Mouse (Mus musculus): ENCODE data around the gene Slc26a9. TPM values are rescaled to one million over a fixed set of nuclear protein-coding genes. Genes with fewer than 3 reads are reported as not detected.
"Not testable (repeated sequence)": the region's sequence is repeated elsewhere in the genome, so short reads cannot be mapped to it uniquely, and the experiment has no call there.

The Slc26a9 gene
- polyA plus RNA-seq, 3 experiments from 2014 or later = not detected

GRCm38 (mm10) chr1:131770656-131771055 lies 26.8 kb downstream of the Slc26a9 start:
- ATAC-seq = no peak

GRCm38 (mm10) chr1:131771440-131771839 lies 27.6 kb downstream of the Slc26a9 start:
- no peak for ATAC-seq

GRCm38 (mm10) chr1:131794591-131794990 lies 50.8 kb downstream of the Slc26a9 start:
- no peak for ATAC-seq

- ATAC-seq = no peak
Observed at GRCm38 (mm10) chr1:131795171-131795570, 51.3 kb downstream of the Slc26a9 start.

GRCm38 (mm10) chr1:131797202-131797909 lies 53.5 kb downstream of the Slc26a9 start, which contains the start of gene Pm20d1:
Gene Pm20d1 (plus strand): TSS chr1:131797381.
- ATAC-seq = no peak

- no peak for ATAC-seq
Observed at GRCm38 (mm10) chr1:131800001-131800400, 56.2 kb downstream of the Slc26a9 start.

- ATAC-seq = no peak
Observed at GRCm38 (mm10) chr1:131801071-131801470, 57.2 kb downstream of the Slc26a9 start.

GRCm38 (mm10) chr1:131802652-131803051 lies 58.8 kb downstream of the Slc26a9 start:
- ATAC-seq = no peak

GRCm38 (mm10) chr1:131804166-131804565 lies 60.3 kb downstream of the Slc26a9 start:
- no peak for ATAC-seq

- no peak for ATAC-seq
Observed at GRCm38 (mm10) chr1:131808986-131809385, 65.2 kb downstream of the Slc26a9 start.

- no peak for ATAC-seq
Observed at GRCm38 (mm10) chr1:131809651-131810050, 65.8 kb downstream of the Slc26a9 start.

- no peak for ATAC-seq
Observed at GRCm38 (mm10) chr1:131811393-131811792, 67.6 kb downstream of the Slc26a9 start.

GRCm38 (mm10) chr1:131812006-131812405 lies 68.2 kb downstream of the Slc26a9 start:
- ATAC-seq = no peak

GRCm38 (mm10) chr1:131812631-131813295 lies 68.9 kb downstream of the Slc26a9 start:
- ATAC-seq = no peak

- ATAC-seq = no peak
Observed at GRCm38 (mm10) chr1:131813731-131814130, 69.9 kb downstream of the Slc26a9 start.

- ATAC-seq = no peak
Observed at GRCm38 (mm10) chr1:131814191-131814590, 70.4 kb downstream of the Slc26a9 start.

- no peak for ATAC-seq
Observed at GRCm38 (mm10) chr1:131816886-131817285, 73.1 kb downstream of the Slc26a9 start.

- not testable (repeated sequence) for ATAC-seq
Observed at GRCm38 (mm10) chr1:131820353-131820752, 76.5 kb downstream of the Slc26a9 start.

GRCm38 (mm10) chr1:131820887-131821328 lies 77.1 kb downstream of the Slc26a9 start:
- ATAC-seq = peak; percentile 80

Other genes starting within 250 kb of the Slc26a9 start
- gene Srgap2, start 216.7 kb upstream of the Slc26a9 start, polyA plus RNA-seq (2017; shearing (Covaris generic)) = 10 to 100 TPM; 27.3 to 33.0 (median 30.0) TPM
- gene Fam72a, start 216.1 kb upstream of the Slc26a9 start, polyA plus RNA-seq (2017; shearing (Covaris generic)) = 1 to 10 TPM in 1 of 3 experiments, under 1 TPM in 2; 0.59 to 1.4 (median 0.66) TPM
- not detected for gene Avpr1b, start 144.8 kb upstream of the Slc26a9 start, polyA plus RNA-seq (2017; shearing (Covaris generic))
- gene Ctse, start 105.7 kb upstream of the Slc26a9 start, polyA plus RNA-seq (2017; shearing (Covaris generic)) = 10 to 100 TPM; 17.6 to 47.6 (median 27.0) TPM
- gene Rab7b, start 55.3 kb upstream of the Slc26a9 start, polyA plus RNA-seq (2017; shearing (Covaris generic)) = under 1 TPM in 2 of 3 experiments, not detected in 1; 0.15 to 0.46 TPM
- under 1 TPM; 0.08 to 0.11 (median 0.08) TPM for gene Pm20d1, start 53.4 kb downstream of the Slc26a9 start, polyA plus RNA-seq (2017; shearing (Covaris generic))
- gene Slc41a1, start 83.5 kb downstream of the Slc26a9 start, polyA plus RNA-seq (2017; shearing (Covaris generic)) = 10 to 100 TPM; 14.0 to 24.6 (median 17.6) TPM
- gene Rab29, start 123.2 kb downstream of the Slc26a9 start, polyA plus RNA-seq (2017; shearing (Covaris generic)) = 10 to 100 TPM; 36.3 to 55.1 (median 42.5) TPM
- gene Nucks1, start 166.5 kb downstream of the Slc26a9 start, polyA plus RNA-seq (2017; shearing (Covaris generic)) = 10 to 100 TPM; 36.5 to 67.7 (median 43.0) TPM
- not detected for gene Slc45a3, start 218.9 kb downstream of the Slc26a9 start, polyA plus RNA-seq (2017; shearing (Covaris generic))

Data from inflammation-experienced regulatory T-cells, adult 6 months (primary cell).